Mouse (Mus musculus) G1E (cell line): ENCODE data around the gene Abca17.

ENCODE experiments used
- CTCF ChIP-seq: IDR thresholded peaks from 2 replicates; pipeline ENCODE4 v1.5.1; 2012; ENCODE audit warnings: low read depth, low read length, inconsistent platforms, mixed read lengths
- GATA1 ChIP-seq: IDR thresholded peaks from 2 replicates; pipeline ENCODE4 v1.6.1; 2012; ENCODE audit warnings: borderline replicate concordance, low read length, inconsistent platforms, mixed read lengths
- GATA2 ChIP-seq: IDR thresholded peaks from 2 replicates; pipeline ENCODE4 v1.6.1; 2012; ENCODE audit warnings: low read depth, low read length, inconsistent platforms, borderline replicate concordance
- POLR2AphosphoS5 ChIP-seq: IDR thresholded peaks from 2 replicates; pipeline ENCODE4 v1.6.1; 2012; ENCODE audit warnings: low read depth, low read length, inconsistent platforms; ENCODE audit not compliant: insufficient replicate concordance
- TAL1 ChIP-seq: conservative IDR thresholded peaks from 2 replicates; pipeline ENCODE4 v1.6.1; 2012; ENCODE audit warnings: low read depth, low read length, inconsistent platforms, mixed read lengths

DNA sequence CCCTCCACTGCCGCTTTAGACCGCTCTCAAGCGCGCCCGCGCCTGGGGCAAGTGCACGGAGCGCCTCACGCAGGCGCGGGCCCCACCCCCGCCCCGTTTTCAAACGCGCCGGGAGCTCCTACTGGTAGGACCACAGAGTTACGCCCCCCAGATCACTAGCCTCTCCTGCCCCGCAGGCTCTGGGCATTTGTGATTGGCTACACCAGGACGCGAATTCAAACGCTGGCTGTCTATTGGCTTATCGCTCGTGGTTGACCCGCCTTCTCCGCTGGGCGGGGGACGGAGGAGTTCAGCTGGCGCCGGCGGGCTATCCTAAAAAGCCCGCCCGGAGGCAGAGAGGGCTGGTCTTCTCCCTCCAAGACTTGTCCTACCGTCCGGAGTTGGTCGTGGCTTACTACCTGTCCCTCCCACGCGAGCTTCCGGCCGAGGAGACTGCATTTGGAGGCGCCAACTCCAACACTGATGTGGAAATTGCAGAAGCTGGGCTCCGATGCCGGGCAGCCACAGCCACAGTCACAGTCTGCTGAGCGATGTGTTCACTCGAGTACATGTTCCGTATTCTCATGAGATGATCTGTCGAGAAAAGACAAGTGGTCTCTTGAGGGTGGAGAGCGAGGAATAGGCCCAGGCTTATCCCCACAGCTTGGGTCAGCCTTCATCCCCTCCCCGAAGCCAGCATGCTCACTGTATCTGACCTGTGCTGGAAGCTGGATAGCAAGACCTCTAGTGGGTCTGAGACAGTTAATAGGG, 99.4 kb downstream of the Abca17 start, which contains the start of gene Ccnf:
- TF ChIP-seq CTCF (no peak), GATA1 (no peak), TAL1 (no peak), GATA2 (no peak), POLR2AphosphoS5 (no peak)
